Mouse (Mus musculus): ENCODE data around the gene Psma7. TPM values are rescaled to one million over a fixed set of nuclear protein-coding genes. Genes with fewer than 3 reads are reported as not detected.
A peak's percentile ranks its signal among the peaks of the same experiment; 100 is the strongest.

Psma7 gene
- 619 and 638 TPM in 2 replicates for polyA plus RNA-seq (2015; fragmentation: Nextera tagmentation; extraction: Ambion mirVana)

GRCm38 (mm10) chr2:180042256-180042857 is at the start of gene Psma7, which contains the start of gene Ss18l1:
Gene Psma7 (minus strand): TSS chr2:180042433.
Gene Ss18l1 (plus strand): TSS chr2:180042509.
- peak within 1 kb of the TSS; percentile 98 for H3K4me3 ChIP-seq (ENCODE audit: low read length)
- peak within 1 kb of the TSS; percentile 92 for H3K27ac ChIP-seq (ENCODE audit: low read length)
- peak within 1 kb of the TSS; percentile 93 for H3K9ac ChIP-seq (replicated peaks; ENCODE audit: low read length)
- peaks cover 35% of the 10 kb centered on the region for H3K4me1 ChIP-seq (ENCODE audit: insufficient read depth, low read length)
- H3K27me3 ChIP-seq (ENCODE audit: insufficient read depth, low read length), result no peaks in the 10 kb centered on the region
- no peaks in the 10 kb centered on the region; the same call in 1 of the 2 replicates for H3K9me3 ChIP-seq (ENCODE audit: low read length)
- peaks cover 17% of the 10 kb centered on the region for H3K36me3 ChIP-seq (ENCODE audit: insufficient read depth, low read length)
- ATAC-seq (ENCODE audit: low FRiP score, low TSS enrichment), result peak; percentile 96
- WGBS, result under 1% methylated on average over 74 of the region's 78 CpGs
- peak within 1 kb of the TSS; percentile 91 for H3K4me2 ChIP-seq (replicated peaks; ENCODE audit: low read depth, low read length)

GRCm38 (mm10) chr2:180090285-180090684 is 48.1 kb upstream of the Psma7 start:
- Histone ChIP-seq H3K4me3 (ENCODE audit: low read length) (no peak overlapping the region), H3K9me3 (ENCODE audit: low read length) (peaks cover 3% of the 10 kb centered on the region; the same call in 1 of the 2 replicates), H3K27ac (ENCODE audit: low read length) (no peak overlapping the region), H3K36me3 (ENCODE audit: insufficient read depth, low read length) (peaks cover 3% of the 10 kb centered on the region; the same call in 1 of the 2 replicates), H3K4me2 (replicated peaks; ENCODE audit: low read depth, low read length) (no peak overlapping the region), H3K4me1 (ENCODE audit: insufficient read depth, low read length) (peaks cover 9% of the 10 kb centered on the region; the same call in 1 of the 2 replicates), H3K9ac (replicated peaks; ENCODE audit: low read length) (no peak overlapping the region), H3K27me3 (ENCODE audit: insufficient read depth, low read length) (no peaks in the 10 kb centered on the region)
- 39% methylated on average over 11 of the region's 11 CpGs for WGBS
- ATAC-seq (ENCODE audit: low FRiP score, low TSS enrichment), result peak; percentile 47; the same call in 1 of the 2 replicates

GRCm38 (mm10) chr2:180087472-180087871 is 45.2 kb upstream of the Psma7 start:
- no peak for ATAC-seq (ENCODE audit: low FRiP score, low TSS enrichment)
- WGBS, result 78% methylated on average over 4 of the region's 4 CpGs
- no peaks in the 10 kb centered on the region for H3K27me3 ChIP-seq (ENCODE audit: insufficient read depth, low read length)

GRCm38 (mm10) chr2:180086637-180087027 is 44.4 kb upstream of the Psma7 start:
- Histone ChIP-seq H3K27me3 (ENCODE audit: insufficient read depth, low read length) (no peaks in the 10 kb centered on the region), H3K4me1 (ENCODE audit: insufficient read depth, low read length) (peaks cover 20% of the 10 kb centered on the region), H3K4me2 (replicated peaks; ENCODE audit: low read depth, low read length) (no peak overlapping the region), H3K9ac (replicated peaks; ENCODE audit: low read length) (no peak overlapping the region), H3K27ac (ENCODE audit: low read length) (no peak overlapping the region), H3K9me3 (ENCODE audit: low read length) (peaks cover 3% of the 10 kb centered on the region; the same call in 1 of the 2 replicates), H3K36me3 (ENCODE audit: insufficient read depth, low read length) (peaks cover 9% of the 10 kb centered on the region), H3K4me3 (ENCODE audit: low read length) (no peak overlapping the region)
- ATAC-seq (ENCODE audit: low FRiP score, low TSS enrichment), result no peak
- 84% methylated on average over 5 of the region's 5 CpGs for WGBS

More at GRCm38 (mm10) chr2:180087472-180087871, 45.2 kb upstream of the Psma7 start:
- Histone ChIP-seq H3K36me3 (ENCODE audit: insufficient read depth, low read length) (peaks cover 9% of the 10 kb centered on the region), H3K27ac (ENCODE audit: low read length) (no peak overlapping the region), H3K4me3 (ENCODE audit: low read length) (no peak overlapping the region), H3K4me1 (ENCODE audit: insufficient read depth, low read length) (peaks cover 20% of the 10 kb centered on the region), H3K9ac (replicated peaks; ENCODE audit: low read length) (no peak overlapping the region), H3K4me2 (replicated peaks; ENCODE audit: low read depth, low read length) (no peak overlapping the region), H3K9me3 (ENCODE audit: low read length) (peaks cover 3% of the 10 kb centered on the region; the same call in 1 of the 2 replicates)

- no peak overlapping the region for H3K4me2 ChIP-seq (replicated peaks; ENCODE audit: low read depth, low read length)
- H3K9ac ChIP-seq (replicated peaks; ENCODE audit: low read length), result no peak overlapping the region
- ATAC-seq (ENCODE audit: low FRiP score, low TSS enrichment), result 0 out of 2 replicates have a peak, but pooled peaks have one; percentile 25
- H3K4me3 ChIP-seq (ENCODE audit: low read length), result no peak overlapping the region
- H3K36me3 ChIP-seq (ENCODE audit: insufficient read depth, low read length), result peaks cover 9% of the 10 kb centered on the region
- WGBS, result 42% methylated on average over 16 of the region's 16 CpGs
- peaks cover 3% of the 10 kb centered on the region; the same call in 1 of the 2 replicates for H3K9me3 ChIP-seq (ENCODE audit: low read length)
- H3K4me1 ChIP-seq (ENCODE audit: insufficient read depth, low read length), result peaks cover 20% of the 10 kb centered on the region
- no peaks in the 10 kb centered on the region for H3K27me3 ChIP-seq (ENCODE audit: insufficient read depth, low read length)
- H3K27ac ChIP-seq (ENCODE audit: low read length), result no peak overlapping the region
Measured at GRCm38 (mm10) chr2:180085926-180086636, 43.8 kb upstream of the Psma7 start.

GRCm38 (mm10) chr2:180084565-180084964 is 42.3 kb upstream of the Psma7 start:
- Histone ChIP-seq H3K27me3 (ENCODE audit: insufficient read depth, low read length) (no peaks in the 10 kb centered on the region), H3K9ac (replicated peaks; ENCODE audit: low read length) (no peak overlapping the region), H3K4me3 (ENCODE audit: low read length) (no peak overlapping the region), H3K4me2 (replicated peaks; ENCODE audit: low read depth, low read length) (no peak overlapping the region), H3K4me1 (ENCODE audit: insufficient read depth, low read length) (peaks cover 17% of the 10 kb centered on the region), H3K36me3 (ENCODE audit: insufficient read depth, low read length) (peaks cover 9% of the 10 kb centered on the region), H3K9me3 (ENCODE audit: low read length) (peaks cover 3% of the 10 kb centered on the region; the same call in 1 of the 2 replicates), H3K27ac (ENCODE audit: low read length) (no peak overlapping the region)
- no peak for ATAC-seq (ENCODE audit: low FRiP score, low TSS enrichment)
- 21% methylated on average over 3 of the region's 3 CpGs for WGBS

GRCm38 (mm10) chr2:180083063-180083462 is 40.8 kb upstream of the Psma7 start:
- H3K9ac ChIP-seq (replicated peaks; ENCODE audit: low read length), result no peak overlapping the region
- 76% methylated on average over 10 of the region's 10 CpGs for WGBS
- no peak overlapping the region for H3K27ac ChIP-seq (ENCODE audit: low read length)
- ATAC-seq (ENCODE audit: low FRiP score, low TSS enrichment), result no peak
- H3K27me3 ChIP-seq (ENCODE audit: insufficient read depth, low read length), result no peaks in the 10 kb centered on the region
- H3K4me2 ChIP-seq (replicated peaks; ENCODE audit: low read depth, low read length), result no peak overlapping the region
- peaks cover 9% of the 10 kb centered on the region for H3K36me3 ChIP-seq (ENCODE audit: insufficient read depth, low read length)
- peaks cover 17% of the 10 kb centered on the region for H3K4me1 ChIP-seq (ENCODE audit: insufficient read depth, low read length)
- peaks cover 3% of the 10 kb centered on the region; the same call in 1 of the 2 replicates for H3K9me3 ChIP-seq (ENCODE audit: low read length)
- no peak overlapping the region for H3K4me3 ChIP-seq (ENCODE audit: low read length)

GRCm38 (mm10) chr2:180080680-180081079 is 38.4 kb upstream of the Psma7 start:
- Histone ChIP-seq H3K9me3 (ENCODE audit: low read length) (no peaks in the 10 kb centered on the region), H3K27me3 (ENCODE audit: insufficient read depth, low read length) (no peaks in the 10 kb centered on the region), H3K27ac (ENCODE audit: low read length) (no peak overlapping the region), H3K4me1 (ENCODE audit: insufficient read depth, low read length) (peaks cover 11% of the 10 kb centered on the region), H3K4me2 (replicated peaks; ENCODE audit: low read depth, low read length) (no peak overlapping the region), H3K36me3 (ENCODE audit: insufficient read depth, low read length) (peaks cover 6% of the 10 kb centered on the region; the same call in 1 of the 2 replicates), H3K4me3 (ENCODE audit: low read length) (no peak overlapping the region), H3K9ac (replicated peaks; ENCODE audit: low read length) (no peak overlapping the region)
- 77% methylated on average over 8 of the region's 8 CpGs for WGBS
- no peak for ATAC-seq (ENCODE audit: low FRiP score, low TSS enrichment)

- no peaks in the 10 kb centered on the region for H3K36me3 ChIP-seq (ENCODE audit: insufficient read depth, low read length)
- 68% methylated on average over 3 of the region's 3 CpGs for whole genome bisulfite sequencing
- H3K27me3 ChIP-seq (ENCODE audit: insufficient read depth, low read length), result no peaks in the 10 kb centered on the region
- H3K9ac ChIP-seq (replicated peaks; ENCODE audit: low read length), result no peak overlapping the region
- H3K4me3 ChIP-seq (ENCODE audit: low read length), result no peak overlapping the region
- H3K9me3 ChIP-seq (ENCODE audit: low read length), result no peaks in the 10 kb centered on the region
- no peaks in the 10 kb centered on the region for H3K4me1 ChIP-seq (ENCODE audit: insufficient read depth, low read length)
- no peak overlapping the region for H3K4me2 ChIP-seq (replicated peaks; ENCODE audit: low read depth, low read length)
- ATAC-seq (ENCODE audit: low FRiP score, low TSS enrichment), result no peak
- H3K27ac ChIP-seq (ENCODE audit: low read length), result no peak overlapping the region
Measured at GRCm38 (mm10) chr2:180077622-180078021, 35.4 kb upstream of the Psma7 start.

Measured in kidney, embryonic 16.5 days (tissue).